Mouse (Mus musculus): ENCODE data around the gene Bcl2l12.

DNA sequence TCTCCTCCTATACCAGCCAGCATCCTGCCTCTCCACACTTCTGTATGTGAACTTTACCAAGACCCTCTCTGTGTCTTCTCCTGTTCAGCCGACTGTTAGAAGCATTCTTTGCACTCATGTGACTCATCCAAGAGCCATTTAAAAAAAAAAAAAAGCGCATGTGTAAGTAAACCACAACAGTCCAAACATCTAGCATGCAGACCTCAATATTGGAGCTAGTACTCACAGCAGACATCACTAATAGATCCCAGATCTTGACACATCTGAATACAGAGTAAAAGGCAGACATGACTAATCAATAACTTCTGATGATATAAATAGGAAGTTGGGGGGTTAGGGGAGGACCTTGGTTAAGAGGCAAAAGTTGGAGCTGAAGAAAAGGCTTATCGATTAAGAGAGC is 37.1 kb upstream of the Bcl2l12 start:
- TF ChIP-seq GATA1 (IDR thresholded peaks at IDR 0.05; ENCODE audit: borderline replicate concordance, low read length) (no peak), FLI1 (IDR thresholded peaks at IDR 0.05; ENCODE audit: low read length) (no peak)
